Mouse (Mus musculus) monocyte, adult 5-6 weeks (primary cell): Measurements from ENCODE around the gene Pygl. TPM values are rescaled to one million over a fixed set of nuclear protein-coding genes. Genes with fewer than 3 reads are reported as not detected.
A peak's percentile ranks its signal among the peaks of the same experiment; 100 is the strongest.
"Not testable (repeated sequence)": the region's sequence is repeated elsewhere in the genome, so short reads cannot be mapped to it uniquely, and the experiment has no call there.

Source experiments
- ATAC-seq: fragments of 153-309, 156-312 bp; replicated peaks from 2 replicates; pipeline ENCODE4 v1.8.0; 2017; ENCODE audit warnings: mild to moderate bottlenecking; ENCODE audit not compliant: low TSS enrichment, insufficient number of reproducible peaks, severe bottlenecking, poor library complexity, low FRiP score
- total RNA-seq: library from RNA; stranded (forward); fragments of 200-1000, 200-491, 200-594 nt; gene quantifications from 3 replicates; pipeline ENCODE4 v1.2.3, GENCODE M21; 2017

Gene Pygl
- total RNA-seq, 1 experiment from 2014 or later, result 259 TPM

DNA sequence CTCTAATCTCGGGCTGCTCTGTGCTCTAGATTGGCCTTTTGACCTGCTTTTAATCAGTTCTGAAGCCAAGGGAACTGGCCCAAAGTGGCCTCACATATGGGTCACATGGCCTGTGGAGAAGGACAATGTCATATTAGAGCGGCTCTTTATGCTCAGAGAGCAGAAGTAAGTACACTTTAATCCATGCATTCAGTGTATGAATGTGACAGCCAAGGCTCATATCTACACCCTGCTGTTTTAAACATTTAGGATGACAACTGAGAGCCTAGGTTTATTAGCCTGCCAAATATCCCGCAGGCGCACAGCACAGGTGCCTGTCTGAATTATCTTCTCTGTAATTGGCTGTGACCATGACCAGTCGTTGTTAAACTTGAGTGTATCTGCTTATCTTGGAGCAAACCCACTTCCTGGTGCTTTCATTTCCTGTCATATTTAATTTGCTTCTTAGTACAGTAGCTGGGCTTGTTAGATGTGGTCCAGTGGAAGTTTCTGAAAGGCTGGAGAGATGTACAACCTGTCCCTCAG is 794 bp upstream of the Pygl start:
- ATAC-seq, result no peak

DNA sequence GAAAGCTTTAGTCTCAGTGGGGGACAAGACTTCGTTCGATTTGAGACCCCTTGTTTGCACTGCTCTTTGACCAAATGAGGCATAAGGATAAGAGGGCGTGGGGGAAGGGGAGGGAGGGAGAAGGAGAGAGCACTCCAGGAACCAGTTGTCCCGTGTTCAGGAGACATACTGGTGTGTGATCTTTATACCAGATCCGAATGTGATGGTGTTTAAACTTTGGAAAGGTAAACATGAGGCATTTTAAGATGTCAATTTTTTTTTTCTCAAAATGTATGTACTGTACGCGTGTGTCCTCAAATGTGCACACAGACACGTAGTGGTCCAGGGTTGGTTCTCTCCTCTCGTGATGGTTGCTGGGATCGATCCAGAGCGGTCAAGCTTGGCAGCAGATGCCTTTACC is 3.1 kb downstream of the Pygl start:
- ATAC-seq, result no peak

- peak; percentile 72 for ATAC-seq
These were observed 4.0 kb downstream of the Pygl start for GRCm38 (mm10) chr12:70227121-70227932.

- peak; percentile 29; the same call in 1 of the 2 replicates for ATAC-seq
These were observed 4.6 kb downstream of the Pygl start for GRCm38 (mm10) chr12:70226655-70227054.

DNA sequence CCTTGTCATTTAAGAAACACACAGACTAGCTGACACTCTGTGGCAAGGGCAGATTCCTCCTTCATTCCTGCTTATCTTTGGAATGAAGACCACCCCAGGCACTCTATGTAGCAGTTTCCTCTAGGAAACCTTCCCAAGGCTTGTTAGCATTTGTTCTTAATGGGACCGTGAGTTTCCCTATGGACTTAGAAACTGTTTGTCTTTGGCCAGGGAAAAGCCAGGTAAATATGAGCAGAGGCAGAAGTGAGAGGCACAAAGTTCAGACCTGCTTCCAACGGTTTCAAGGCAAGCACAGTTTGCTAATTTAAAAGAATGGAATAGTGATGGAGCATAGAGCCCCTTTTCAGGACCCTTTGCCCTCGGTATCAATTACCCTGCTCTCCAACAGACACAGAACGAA is 8.0 kb downstream of the Pygl start:
- no peak for ATAC-seq

DNA sequence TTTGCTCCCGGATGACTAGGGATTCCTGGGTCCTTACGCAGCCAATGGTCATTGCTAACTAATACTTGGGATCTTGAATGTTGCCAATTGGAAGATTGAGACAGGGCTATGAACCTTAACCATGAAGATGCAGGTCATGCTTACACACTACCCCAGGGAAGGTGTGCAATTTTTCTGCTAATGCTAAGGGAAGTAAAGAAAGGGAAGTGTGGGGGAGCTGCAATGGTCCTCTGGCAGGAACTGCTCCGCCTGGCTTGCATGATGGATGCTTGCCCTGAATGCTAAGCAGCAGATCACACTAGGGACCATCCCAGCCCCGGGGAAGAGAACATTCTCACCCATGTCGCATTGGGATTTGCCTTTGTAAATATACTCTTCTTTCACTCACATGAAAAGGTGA is 9.9 kb downstream of the Pygl start:
- ATAC-seq, result peak; percentile 60

GRCm38 (mm10) chr12:70218795-70219540 is 12.3 kb downstream of the Pygl start:
- ATAC-seq, result peak; percentile 75

DNA sequence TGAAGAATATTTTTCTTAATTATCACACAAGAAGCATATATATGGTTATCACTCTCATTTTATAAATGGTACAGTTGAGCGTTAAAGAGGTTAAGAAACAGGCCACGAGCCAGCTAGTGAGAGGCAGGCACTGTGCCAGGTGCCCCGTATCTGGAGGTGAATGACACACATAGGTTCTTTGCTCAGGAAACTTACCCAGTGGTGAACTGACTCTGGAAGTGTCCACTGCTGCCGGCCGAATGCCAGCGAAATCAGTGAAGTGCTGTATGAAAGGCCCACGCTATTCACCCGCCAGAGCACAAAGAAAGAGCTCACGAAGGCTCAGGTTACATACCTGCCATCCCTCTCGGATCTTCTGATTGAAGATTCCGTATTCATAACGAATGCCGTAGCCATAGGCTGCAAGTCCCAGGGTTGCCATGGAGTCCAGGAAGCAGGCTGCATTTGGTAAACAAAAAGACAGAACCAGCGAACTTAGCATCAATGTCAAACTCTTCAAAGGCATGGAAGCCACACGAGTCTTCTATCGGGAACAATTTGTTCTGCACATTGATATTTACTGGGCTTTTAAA is 15.0 kb downstream of the Pygl start:
- ATAC-seq, result no peak

DNA sequence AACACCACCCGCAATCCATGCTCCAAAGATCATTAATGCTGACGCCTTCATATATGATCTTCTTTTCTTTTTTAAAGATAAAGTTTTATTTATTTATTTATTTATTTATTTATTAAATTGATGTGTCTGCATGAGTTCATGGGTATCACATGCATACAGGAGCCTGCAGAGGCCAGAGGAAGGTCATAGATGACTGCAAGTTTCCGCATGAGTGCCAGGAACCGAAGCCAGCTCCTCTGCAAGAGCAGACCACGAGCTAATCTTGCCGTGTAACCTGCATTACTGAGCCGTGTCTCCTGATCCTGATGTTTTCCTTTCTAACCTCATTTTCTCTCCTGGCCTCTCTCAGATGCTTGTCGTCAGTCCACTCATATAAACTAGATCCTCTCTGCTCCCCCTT is 17.0 kb downstream of the Pygl start:
- no peak for ATAC-seq

DNA sequence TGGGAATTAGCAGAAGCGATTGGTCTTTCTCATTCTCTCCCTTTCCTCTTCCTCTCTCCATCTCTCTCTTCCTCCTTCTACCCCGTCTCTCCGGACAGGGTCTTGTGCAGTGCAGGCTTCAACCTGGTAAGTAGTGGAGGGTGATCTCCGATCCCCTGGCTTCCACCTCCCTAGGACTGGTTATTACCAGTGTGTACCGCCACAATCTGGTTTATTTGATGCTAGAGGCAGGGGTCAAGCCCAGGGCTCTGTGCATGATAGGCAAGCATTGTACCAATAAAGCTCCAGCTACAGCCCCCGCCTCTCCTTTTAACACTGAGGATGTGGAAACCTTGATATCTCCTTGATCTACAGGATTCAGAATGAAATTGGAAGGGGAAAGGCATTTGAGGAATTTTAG is 17.7 kb downstream of the Pygl start:
- ATAC-seq, result no peak

DNA sequence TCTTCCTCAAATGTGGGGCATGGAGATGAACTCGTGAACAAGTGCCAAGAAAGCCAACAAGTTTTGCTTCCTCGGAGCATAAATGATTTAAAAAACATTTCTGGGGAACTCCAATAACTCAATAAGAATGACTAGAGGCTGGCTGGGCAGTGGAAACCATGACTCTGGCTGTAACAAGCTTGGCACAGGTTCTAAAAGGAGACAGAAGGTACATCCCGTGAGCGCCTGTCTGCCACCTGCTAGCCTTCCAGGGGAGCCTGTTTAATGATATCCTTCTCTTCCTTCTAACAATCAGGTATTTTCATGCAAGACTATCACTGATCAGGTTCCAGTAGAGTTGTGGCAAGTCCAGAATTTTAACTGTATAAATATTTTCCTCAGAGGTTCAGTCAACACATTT is 18.8 kb downstream of the Pygl start:
- ATAC-seq, result no peak

- ATAC-seq, result no peak
These were observed 23.1 kb downstream of the Pygl start for GRCm38 (mm10) chr12:70208214-70208613.

DNA sequence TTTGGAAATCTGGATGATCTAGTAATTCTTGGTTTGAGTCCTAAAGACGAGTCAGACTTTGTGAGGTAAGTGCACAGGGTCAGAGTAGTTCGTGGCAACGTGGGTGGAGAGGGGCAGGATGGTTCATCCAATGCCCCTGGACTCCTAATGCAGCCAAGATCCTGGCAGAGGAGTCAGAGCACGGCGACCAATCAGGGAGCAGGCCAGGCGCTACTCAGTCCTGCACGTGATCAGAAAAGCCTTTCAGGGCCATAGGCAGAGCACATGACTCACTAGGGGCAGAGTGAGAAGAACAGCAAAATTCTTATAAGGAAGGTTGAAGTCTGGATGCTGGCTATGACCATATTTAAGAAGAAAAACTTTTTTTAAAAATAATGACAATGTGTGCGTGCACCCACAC is 26.9 kb downstream of the Pygl start:
- ATAC-seq, result no peak

DNA sequence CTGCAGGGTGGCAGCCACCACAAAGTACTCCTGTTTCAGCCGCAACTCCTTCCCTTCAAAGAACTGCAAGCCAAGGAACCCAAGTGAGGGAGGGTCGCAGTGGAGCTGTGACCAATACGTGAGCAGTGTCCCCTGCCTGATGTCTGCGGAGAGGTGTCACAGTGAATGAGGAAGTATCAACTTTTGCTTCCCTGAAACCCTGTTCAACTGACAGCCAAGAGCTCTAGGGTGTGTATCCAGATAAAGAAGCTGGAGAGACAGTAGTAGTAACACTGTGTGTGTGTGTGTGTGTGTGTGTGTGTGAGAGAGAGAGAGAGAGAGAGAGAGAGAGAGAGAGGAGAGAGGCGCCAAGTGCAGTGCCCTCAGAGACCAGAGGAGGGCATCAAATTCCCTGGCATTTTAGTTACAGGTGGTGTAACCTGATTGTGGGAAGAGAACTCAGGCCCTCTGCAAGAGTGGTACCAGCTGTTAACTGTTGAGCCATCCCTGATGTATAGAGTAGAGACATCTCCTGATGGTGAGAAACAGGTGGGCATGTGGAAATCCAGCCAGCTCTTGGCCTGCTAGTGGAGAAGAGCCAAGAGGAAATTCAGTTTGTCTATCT is 29.3 kb downstream of the Pygl start:
- ATAC-seq, result 0 out of 2 replicates have a peak, but pooled peaks have one; percentile 19

- ATAC-seq, result no peak
These were observed 34.9 kb downstream of the Pygl start for GRCm38 (mm10) chr12:70196341-70196740.

DNA sequence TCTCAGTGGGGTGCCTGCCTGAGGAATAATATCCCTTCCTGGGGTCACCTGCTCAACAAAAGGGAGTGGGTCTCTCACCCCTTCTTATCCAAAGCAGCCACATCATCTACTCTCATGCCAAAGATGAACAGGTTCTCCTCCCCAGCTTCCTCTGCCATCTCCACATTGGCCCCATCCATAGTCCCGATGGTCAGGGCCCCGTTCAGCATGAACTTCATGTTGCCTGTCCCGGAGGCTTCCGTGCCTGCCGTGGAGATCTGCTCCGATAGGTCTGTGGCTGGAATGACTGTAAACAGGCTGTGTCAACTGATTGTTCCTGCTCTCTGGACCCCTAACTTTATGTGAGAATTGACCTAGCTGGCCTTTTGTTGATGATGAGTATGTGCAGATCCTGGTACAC is 35.9 kb downstream of the Pygl start:
- ATAC-seq, result no peak

DNA sequence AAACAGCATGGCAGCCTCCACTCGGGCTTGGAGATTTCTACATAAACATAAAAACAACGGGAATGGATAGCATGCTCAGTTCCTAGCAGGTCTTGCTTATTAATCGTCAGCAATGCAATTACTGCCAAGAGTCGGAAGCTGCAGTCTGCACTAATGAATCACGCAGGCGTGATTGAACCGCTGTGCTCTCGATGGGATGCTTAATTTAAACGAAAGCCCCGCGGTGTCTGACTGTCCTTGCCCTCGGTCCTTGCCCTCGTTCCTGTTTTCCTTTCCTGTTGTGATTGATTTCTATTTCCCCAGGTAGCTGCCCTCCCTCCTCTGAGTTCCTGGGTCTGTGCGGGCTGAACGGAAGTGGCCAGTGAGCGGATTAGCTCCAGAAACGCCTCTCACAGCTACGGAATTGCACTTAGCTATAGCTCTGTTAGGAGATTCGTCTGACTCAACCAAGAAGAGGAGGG is 39.0 kb downstream of the Pygl start:
- no peak for ATAC-seq

- ATAC-seq, result no peak
These were observed 47.0 kb downstream of the Pygl start for GRCm38 (mm10) chr12:70184173-70184783.

DNA sequence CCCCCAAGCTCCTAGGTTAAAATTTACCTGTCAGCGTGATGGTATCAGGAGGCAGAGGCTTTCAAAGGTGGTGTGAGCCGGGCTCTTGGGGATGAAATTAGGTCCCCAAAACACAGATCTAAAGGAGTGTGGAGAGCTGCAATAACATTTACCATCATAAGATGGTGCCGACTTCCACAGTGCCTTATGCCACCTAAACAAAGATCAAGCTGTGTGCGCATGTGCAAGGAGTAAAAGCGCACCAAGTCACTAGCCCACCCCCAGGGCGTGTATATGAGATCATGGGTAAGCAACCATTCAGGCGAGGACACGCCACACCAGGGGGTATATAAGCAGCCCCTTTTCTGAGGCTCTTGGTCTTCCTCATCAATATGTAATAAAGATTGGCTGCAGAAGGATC is 47.8 kb downstream of the Pygl start:
- ATAC-seq, result not testable (repeated sequence)
